Mouse (Mus musculus) neural tube, embryonic 11.5 days (tissue): ENCODE measurements at regions not wholly inside any gene's neighbourhood (a gene's known extent, or its start where the extent isn't known, plus 50 kb on each side); places are given as distances from the start of the nearest gene placed in this dataset.

Source experiments
- ATAC-seq: fragments of 200-750 bp; cut with Nextera tagmentation; 2 replicates; pipeline ENCODE4 v1.8.0; 2017; ENCODE audit warnings: moderate number of reproducible peaks, mild to moderate bottlenecking, moderate TSS enrichment, moderate library complexity; ENCODE audit not compliant: insufficient read depth, low FRiP score, low TSS enrichment
- DNase-seq: peaks from one replicate; pipeline ENCODE4 v3.0.0-alpha.2; 2015; ENCODE audit warnings: low spot score
- H3K27ac ChIP-seq: fragments of 300-500 bp; sonication (generic); 2 replicates; pipeline ENCODE4 v1.5.1; 2014; ENCODE audit warnings: low read depth, mild to moderate bottlenecking, low read length
- H3K27me3 ChIP-seq: fragments of 300-500 bp; sonication (generic); 2 replicates; pipeline ENCODE4 v1.6.1; 2014; ENCODE audit warnings: mild to moderate bottlenecking, low read length, mixed read lengths; ENCODE audit not compliant: control insufficient read depth, insufficient read depth
- H3K36me3 ChIP-seq: fragments of 300-500 bp; sonication (generic); 2 replicates; pipeline ENCODE4 v1.6.1; 2014; ENCODE audit warnings: mild to moderate bottlenecking, low read length, moderate library complexity, mixed read lengths; ENCODE audit not compliant: control insufficient read depth, insufficient read depth
- H3K4me1 ChIP-seq: fragments of 300-500 bp; sonication (generic); 2 replicates; pipeline ENCODE4 v1.6.1; 2014; ENCODE audit warnings: low read length, mixed read lengths; ENCODE audit not compliant: control insufficient read depth, insufficient read depth
- H3K4me2 ChIP-seq: fragments of 300-500 bp; sonication (generic); 2 replicates; pipeline ENCODE4 v1.6.1; 2014; ENCODE audit warnings: low read depth, mild to moderate bottlenecking, moderate library complexity
- H3K4me3 ChIP-seq: fragments of 300-500 bp; sonication (generic); 2 replicates; pipeline ENCODE4 v1.5.1; 2014; ENCODE audit warnings: low read depth, low read length
- H3K9ac ChIP-seq: fragments of 300-500 bp; sonication (generic); 2 replicates; pipeline ENCODE4 v1.6.1; 2014; ENCODE audit warnings: mild to moderate bottlenecking, low read length
- H3K9me3 ChIP-seq: fragments of 300-500 bp; sonication (generic); 2 replicates; pipeline ENCODE4 v1.6.1; 2016; ENCODE audit warnings: low read length; ENCODE audit not compliant: control insufficient read depth
- WGBS: fragments of 180-500 bp; shearing (Covaris S2); extraction: QIAGEN DNeasy Blood & Tissue Kit; methylation state at CpG from one replicate; pipeline ENCODE4 v1.1.7; 2014; 5-methylcytosine and 5-hydroxymethylcytosine counted together

DNA sequence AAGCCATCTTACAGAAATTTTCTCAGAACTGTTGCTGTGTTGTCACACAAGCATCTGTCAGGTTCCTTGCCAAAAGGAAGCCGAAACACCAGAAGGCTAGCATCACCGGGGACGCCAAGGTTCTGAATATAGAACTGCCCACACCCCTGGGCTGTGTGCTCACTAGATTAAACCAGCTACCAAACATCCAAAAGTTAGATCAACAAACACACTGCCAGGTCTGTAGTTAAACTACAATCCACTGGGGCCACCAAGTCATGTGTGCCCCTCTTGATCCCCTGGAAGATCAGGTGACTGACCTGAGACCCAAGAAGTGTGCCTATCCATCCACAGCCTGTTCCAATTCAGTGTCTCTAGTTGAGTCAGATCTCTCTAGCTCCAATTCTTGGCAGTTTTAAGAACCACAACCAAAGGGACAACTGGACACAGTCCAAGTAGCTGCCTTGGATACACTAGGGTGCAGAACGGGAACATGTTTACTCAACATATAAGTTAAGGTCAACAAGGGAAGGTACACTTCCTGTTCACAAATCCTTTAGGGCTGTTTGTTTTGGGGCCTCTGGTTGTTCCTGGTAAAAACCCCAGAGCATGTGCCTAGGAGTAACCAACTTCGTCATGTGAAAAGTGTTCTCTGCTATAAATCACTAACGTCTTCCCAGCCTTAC lies 232.0 kb upstream of the Ppargc1a start:
- Histone ChIP-seq H3K9ac (no peak overlapping the region), H3K27ac (no peak overlapping the region), H3K4me2 (no peak overlapping the region), H3K36me3 (no peaks in the 10 kb centered on the region), H3K4me3 (no peak overlapping the region), H3K4me1 (no peaks in the 10 kb centered on the region), H3K9me3 (no peaks in the 10 kb centered on the region), H3K27me3 (no peaks in the 10 kb centered on the region)
- no peak for ATAC-seq
- 79% methylated on average over 6 of the region's 6 CpGs for whole genome bisulfite sequencing
- DNase-seq = no peak

DNA sequence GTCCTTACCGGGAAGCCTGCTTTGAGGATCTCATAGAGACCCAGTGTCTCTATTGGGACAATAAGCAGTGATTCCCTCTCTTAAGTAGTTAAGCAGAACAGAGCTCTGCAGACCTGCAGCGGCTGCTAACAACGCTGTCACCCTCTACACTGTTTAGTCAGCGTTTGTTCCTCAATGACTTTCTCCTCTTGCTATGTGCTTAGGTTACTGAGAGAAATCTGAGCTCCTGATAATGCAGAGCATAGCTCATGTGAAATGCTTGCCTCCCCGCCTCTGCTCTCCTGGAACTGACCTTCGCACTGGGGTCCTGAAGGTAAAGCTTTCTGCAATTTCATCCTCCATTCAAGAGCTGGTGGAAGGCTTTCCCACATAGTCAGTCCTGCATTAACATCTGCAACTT lies 226.6 kb upstream of the Ppargc1a start:
- WGBS = 51% methylated on average over 6 of the region's 6 CpGs
- no peaks in the 10 kb centered on the region for H3K27me3 ChIP-seq
- ATAC-seq (no peak), DNase-seq (no peak)
- no peaks in the 10 kb centered on the region for H3K9me3 ChIP-seq
- no peaks in the 10 kb centered on the region for H3K36me3 ChIP-seq
- no peak overlapping the region for H3K9ac ChIP-seq
- no peak overlapping the region for H3K27ac ChIP-seq
- H3K4me3 ChIP-seq = no peak overlapping the region
- no peaks in the 10 kb centered on the region for H3K4me1 ChIP-seq
- H3K4me2 ChIP-seq = no peak overlapping the region

DNA sequence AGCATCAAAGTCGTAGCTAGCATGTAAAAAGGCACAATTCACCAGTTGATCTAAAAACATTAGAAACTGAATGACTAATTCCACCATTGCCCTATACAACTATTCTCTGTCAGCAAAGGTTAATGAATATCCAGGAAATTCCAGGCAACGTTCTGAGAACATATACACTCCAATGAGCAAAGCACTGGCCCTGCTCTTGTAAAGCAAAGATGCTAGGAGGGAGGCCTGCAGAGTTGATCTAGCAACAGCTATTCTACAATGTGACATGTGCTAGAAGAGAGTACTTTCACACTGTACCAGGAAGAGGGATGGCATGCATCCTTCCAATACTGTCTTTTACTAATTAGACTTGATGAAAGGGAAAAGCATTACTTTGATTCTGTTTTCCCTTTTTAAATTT lies 225.4 kb upstream of the Ppargc1a start:
- no peaks in the 10 kb centered on the region for H3K9me3 ChIP-seq
- no peak overlapping the region for H3K4me2 ChIP-seq
- H3K36me3 ChIP-seq = no peaks in the 10 kb centered on the region
- DNase-seq = no peak
- no peak overlapping the region for H3K4me3 ChIP-seq
- 72% methylated on average over 2 of the region's 2 CpGs for WGBS
- no peak overlapping the region for H3K9ac ChIP-seq
- H3K27me3 ChIP-seq = no peaks in the 10 kb centered on the region
- H3K4me1 ChIP-seq = no peaks in the 10 kb centered on the region
- no peak for ATAC-seq
- no peak overlapping the region for H3K27ac ChIP-seq

DNA sequence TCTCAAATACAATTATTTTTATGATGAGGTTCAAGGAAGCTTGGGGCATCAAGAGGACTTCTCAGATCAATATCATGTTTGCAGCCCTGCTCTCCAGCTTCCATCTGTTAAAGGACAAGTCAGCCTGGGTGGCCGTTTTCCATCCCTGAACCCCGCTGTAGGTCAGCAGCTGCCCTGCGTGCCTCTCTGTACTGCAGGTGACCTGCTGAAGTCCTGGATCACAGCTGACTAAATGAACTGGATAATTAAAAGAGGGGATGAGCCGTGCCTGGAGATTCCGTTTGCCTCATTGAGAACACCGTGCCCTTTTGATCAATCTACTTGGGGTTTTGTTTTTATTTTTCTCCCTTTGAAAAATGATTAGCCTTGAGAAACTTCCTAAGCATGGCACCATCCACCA lies 221.2 kb upstream of the Ppargc1a start:
- no peak for DNase-seq

DNA sequence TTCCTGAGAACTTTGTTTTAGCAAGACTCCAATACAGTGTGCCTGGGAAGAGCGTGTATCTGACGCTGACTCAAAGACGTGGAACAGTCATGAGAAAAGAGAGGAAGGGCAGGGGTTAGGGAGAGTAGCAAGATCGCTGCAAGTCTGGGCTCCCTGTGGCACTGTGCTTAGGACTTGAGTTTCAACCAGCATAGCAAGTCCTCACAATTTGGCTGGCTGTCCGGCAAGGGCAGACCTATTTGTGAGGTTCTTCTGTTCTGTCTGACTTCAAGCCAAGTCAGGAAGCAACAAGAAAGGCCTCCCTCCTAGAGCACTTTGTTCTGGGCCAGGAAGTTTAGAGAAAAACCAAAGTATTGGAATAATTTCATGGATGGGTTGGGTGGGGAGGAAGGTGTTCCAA lies 216.0 kb upstream of the Ppargc1a start:
- no peaks in the 10 kb centered on the region for H3K36me3 ChIP-seq
- H3K4me3 ChIP-seq = no peak overlapping the region
- no peaks in the 10 kb centered on the region for H3K4me1 ChIP-seq
- H3K9ac ChIP-seq = no peak overlapping the region
- ATAC-seq = no peak
- H3K4me2 ChIP-seq = no peak overlapping the region
- DNase-seq = no peak
- WGBS = 80% methylated on average over 5 of the region's 5 CpGs
- no peak overlapping the region for H3K27ac ChIP-seq
- H3K9me3 ChIP-seq = no peaks in the 10 kb centered on the region
- no peaks in the 10 kb centered on the region for H3K27me3 ChIP-seq

More for the DNA sequence above, 221.2 kb upstream of the Ppargc1a start:
- H3K27me3 ChIP-seq = no peaks in the 10 kb centered on the region
- no peak for ATAC-seq
- no peaks in the 10 kb centered on the region for H3K36me3 ChIP-seq
- H3K4me3 ChIP-seq = no peak overlapping the region
- H3K27ac ChIP-seq = no peak overlapping the region
- WGBS = 61% methylated on average over 6 of the region's 6 CpGs
- H3K9me3 ChIP-seq = no peaks in the 10 kb centered on the region
- no peak overlapping the region for H3K9ac ChIP-seq
- H3K4me1 ChIP-seq = no peaks in the 10 kb centered on the region
- H3K4me2 ChIP-seq = no peak overlapping the region

DNA sequence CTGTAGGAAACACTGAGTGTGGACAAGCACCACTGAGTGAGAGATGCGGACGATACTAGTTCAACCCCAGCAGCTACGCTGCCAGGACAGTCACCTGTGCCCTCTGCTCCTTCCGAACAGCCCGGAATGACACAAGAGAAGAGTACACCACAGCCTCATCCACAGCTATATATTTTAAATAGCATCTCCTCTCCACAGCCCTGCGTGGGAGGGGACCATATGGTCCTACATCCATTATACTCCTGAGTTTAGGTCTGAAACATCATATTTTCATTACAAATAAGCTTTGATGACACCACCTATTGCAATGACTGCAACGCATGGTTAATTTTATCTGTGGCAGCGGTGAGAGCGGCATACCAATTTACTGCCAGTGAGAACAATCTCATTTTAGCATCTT lies 215.6 kb upstream of the Ppargc1a start:
- WGBS = 92% methylated on average over 9 of the region's 9 CpGs
- no peak overlapping the region for H3K9ac ChIP-seq
- H3K4me1 ChIP-seq = no peaks in the 10 kb centered on the region
- H3K4me3 ChIP-seq = no peak overlapping the region
- no peak overlapping the region for H3K4me2 ChIP-seq
- ATAC-seq = no peak
- H3K27ac ChIP-seq = no peak overlapping the region
- H3K27me3 ChIP-seq = no peaks in the 10 kb centered on the region
- no peak for DNase-seq
- no peaks in the 10 kb centered on the region for H3K36me3 ChIP-seq
- no peaks in the 10 kb centered on the region for H3K9me3 ChIP-seq

DNA sequence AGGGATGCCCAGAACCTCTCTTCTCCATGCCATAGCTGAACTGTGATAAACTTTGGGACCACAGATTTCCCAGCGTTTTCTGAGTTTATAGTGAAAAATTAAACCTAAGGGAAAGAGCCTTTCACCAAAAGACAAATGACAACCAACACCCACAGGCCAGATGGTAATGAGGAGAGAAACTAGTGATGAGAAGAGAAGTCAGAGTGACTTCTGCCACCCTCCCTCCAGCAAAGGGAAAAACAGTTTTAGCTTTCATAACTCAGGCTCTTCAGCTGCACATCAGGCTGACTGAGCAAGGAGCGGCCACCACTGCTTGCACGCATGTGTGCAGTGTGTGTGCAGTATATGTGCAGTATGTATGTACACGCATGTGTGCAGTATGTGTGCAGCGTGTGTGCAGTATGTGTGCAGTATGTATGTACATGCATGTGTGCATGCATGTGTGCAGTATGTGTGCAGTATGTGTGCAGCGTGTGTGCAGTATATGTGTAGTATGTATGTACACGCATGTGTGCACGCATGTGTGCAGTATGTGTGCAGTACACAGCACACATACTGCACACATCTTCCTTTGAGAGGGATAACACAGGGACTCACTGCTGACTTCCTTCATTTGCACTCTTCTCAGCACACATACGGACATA lies 208.1 kb upstream of the Ppargc1a start:
- Histone ChIP-seq H3K36me3 (no peaks in the 10 kb centered on the region), H3K27ac (no peak overlapping the region), H3K4me2 (no peak overlapping the region), H3K9me3 (no peaks in the 10 kb centered on the region), H3K4me3 (no peak overlapping the region), H3K4me1 (no peaks in the 10 kb centered on the region), H3K27me3 (no peaks in the 10 kb centered on the region), H3K9ac (no peak overlapping the region)
- WGBS = 94% methylated on average over 9 of the region's 9 CpGs
- DNase-seq = no peak
- no peak for ATAC-seq

DNA sequence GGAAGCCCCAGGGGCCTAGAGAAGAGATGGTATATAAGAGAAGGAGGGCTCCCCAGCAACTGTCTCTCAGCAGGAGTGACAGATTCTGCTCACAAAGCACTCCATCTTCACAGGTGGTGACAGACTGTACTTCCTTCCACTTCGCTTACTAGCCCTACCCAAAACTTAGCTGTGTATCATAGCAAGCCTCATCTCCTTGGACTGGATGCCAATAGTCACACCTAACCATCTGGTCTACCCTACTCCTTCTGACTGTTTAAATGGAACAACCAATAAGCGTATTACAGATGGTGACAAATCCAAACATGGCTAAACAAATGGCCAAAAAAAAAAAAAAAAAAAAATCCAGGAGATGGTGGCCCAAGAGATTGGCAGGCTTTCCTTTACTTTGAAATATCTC lies 204.1 kb upstream of the Ppargc1a start:
- H3K36me3 ChIP-seq = no peaks in the 10 kb centered on the region
- no peaks in the 10 kb centered on the region for H3K27me3 ChIP-seq
- WGBS = 67% methylated on average over 2 of the region's 2 CpGs
- H3K4me3 ChIP-seq = no peak overlapping the region
- H3K9me3 ChIP-seq = no peaks in the 10 kb centered on the region
- H3K9ac ChIP-seq = no peak overlapping the region
- H3K27ac ChIP-seq = no peak overlapping the region
- no peak overlapping the region for H3K4me2 ChIP-seq
- H3K4me1 ChIP-seq = no peaks in the 10 kb centered on the region
- no peak for ATAC-seq
- no peak for DNase-seq

DNA sequence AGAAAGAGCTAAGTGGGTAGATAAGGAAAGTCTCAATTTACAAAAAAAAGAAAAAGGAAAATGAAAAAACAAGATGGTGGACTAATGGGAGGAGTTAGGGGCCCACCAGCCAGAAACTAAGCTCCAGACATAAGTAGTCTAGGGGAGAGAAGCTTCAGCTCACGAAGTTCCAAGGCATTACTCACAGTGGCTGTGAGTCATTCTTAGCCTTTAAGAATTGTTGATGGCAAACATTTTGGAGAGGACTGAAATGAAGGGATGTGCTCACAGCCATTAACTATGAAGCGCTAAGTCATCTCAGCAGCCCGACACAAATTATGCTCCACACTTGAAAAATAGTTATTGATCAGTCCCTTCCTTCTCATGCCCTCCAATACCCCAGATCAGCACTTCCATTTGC lies 198.6 kb upstream of the Ppargc1a start:
- ATAC-seq = no peak
- Histone ChIP-seq H3K9ac (no peak overlapping the region), H3K27ac (no peak overlapping the region), H3K9me3 (no peaks in the 10 kb centered on the region), H3K4me1 (no peaks in the 10 kb centered on the region), H3K36me3 (no peaks in the 10 kb centered on the region), H3K27me3 (no peaks in the 10 kb centered on the region), H3K4me3 (no peak overlapping the region), H3K4me2 (no peak overlapping the region)
- DNase-seq = no peak
- WGBS = 83% methylated on average over 3 of the region's 3 CpGs
